Mouse (Mus musculus): ENCODE measurements around the gene Ecel1.

Gene Ecel1

GRCm38 (mm10) chr1:87156199-87156587 lies at the start of gene Ecel1:
Gene Ecel1 (minus strand): TSS chr1:87156521.
- no peak for DNase-seq

DNA sequence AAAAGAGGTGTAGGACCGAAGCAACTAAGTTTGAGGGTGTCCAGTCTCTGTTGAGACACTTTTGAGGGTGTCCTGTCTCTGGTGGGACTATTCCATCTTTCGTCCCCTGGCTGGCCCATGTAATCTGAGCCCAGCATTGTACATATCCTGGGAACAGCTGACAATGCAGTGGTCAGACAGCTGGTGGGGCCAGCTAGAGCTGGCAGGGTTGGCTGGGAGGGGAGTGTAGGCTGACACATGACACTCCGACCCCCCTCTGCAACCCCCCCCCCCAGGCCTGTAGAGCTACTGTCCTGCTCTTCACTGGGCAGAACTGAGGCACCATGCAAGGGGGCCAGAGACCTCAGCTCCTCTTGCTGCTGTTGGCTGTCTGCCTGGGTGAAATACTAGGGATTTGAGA lies 49.2 kb upstream of the Ecel1 start:
- no peak for DNase-seq

DNA sequence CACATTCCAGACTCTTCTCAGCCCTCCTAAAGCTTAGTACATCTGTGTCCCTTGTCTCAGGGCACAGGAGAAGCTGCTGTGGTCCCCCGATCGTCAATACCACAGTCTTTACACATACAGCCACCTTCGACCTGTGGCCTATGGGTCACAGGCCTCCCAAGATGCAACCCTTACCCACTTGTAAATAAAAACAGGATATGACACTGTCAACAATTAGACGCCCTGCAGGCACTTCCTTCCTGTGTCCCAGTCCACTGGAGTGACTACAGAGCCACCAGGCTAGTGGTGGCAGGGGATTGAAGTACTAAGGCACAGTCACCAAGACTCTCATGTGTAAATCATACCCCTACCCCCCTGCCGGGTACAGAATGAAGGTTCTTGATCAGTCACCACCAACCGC lies 48.7 kb upstream of the Ecel1 start:
- no peak for DNase-seq

DNA sequence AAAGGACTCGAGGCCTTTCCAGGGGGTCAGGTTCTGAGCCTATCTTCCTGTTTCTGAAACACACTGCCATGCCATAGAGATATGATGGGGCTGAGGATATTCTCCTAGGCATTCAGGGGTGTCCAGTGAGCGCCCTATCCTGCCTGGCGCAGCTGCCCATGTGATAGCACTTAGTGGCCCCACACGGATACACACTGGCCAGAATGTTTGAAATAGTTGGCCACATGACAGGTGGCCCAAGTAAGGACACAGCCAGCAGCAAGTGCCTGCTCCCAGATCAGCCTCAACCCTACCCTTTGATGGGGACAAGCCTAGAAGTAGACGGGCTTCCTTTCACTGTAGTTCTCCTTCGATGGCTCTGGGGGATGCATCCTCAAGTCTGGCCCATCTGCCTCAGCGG lies 48.1 kb upstream of the Ecel1 start, which contains the start of gene Chrng:
Gene Chrng (plus strand): TSS at position 193 of the 400 bp plus-strand sequence.
- DNase-seq: no peak

DNA sequence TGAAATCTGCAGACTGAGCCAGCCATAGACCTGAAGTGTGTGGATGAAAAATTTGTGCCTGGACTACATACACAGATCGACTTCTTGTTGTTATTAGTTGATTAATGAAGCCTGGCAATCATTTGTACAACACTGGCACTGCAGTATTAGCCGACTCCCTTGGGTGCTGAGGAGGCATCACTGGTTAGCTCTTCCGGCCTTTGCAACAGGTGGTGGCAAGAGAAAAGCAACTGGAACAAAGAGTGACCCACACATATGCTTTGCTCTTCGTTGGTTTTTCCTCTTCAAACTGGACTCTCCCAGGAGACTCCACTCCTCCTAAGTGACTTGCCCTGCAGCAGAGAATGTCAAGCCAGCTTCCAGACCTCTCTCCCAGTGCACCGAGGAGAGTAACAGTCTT lies 47.5 kb upstream of the Ecel1 start:
- DNase-seq: no peak

DNA sequence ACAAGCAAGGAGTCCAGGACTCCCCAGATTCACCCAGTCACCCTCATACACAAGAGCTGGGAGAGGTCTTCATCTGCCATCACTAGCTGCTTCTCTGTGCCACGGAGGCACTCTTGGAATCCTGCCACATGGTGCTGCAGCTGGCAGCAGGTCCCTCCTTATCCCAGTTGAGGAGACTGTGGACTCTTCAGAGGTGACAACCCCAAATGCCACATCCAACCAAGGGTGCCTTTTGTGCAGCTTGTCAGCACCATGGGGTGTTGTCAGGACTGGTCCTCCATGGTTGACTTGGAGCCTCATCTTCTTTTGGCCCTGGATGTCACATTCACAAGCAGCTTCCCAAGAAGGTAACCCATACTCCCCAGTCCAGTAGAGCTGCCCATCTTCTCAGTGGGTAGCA lies 45.5 kb upstream of the Ecel1 start:
- DNase-seq: no peak

DNA sequence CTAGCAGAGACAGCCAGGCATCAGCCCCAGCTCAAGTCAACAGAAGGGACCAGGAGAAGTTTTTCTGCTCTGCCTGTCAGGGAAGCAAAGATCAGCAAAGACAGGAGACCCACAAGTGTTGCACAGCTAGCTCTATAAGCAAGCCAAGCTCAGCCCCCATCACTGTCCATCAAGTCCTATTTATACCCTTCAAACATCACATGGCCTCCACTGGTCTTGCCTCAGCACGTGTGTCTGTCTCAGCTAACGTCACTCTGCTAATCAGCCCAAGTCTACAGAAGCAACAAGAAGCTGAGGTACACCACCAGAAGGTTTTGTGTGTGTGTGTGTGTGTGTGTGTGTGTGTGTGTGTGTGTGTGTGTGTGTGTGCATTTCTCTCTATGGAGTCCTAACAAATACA lies 44.5 kb upstream of the Ecel1 start:
- DNase-seq: no peak

GRCm38 (mm10) chr1:87198119-87199065 lies 42.1 kb upstream of the Ecel1 start:
- DNase-seq: no peak

- DNase-seq: no peak
Measured at GRCm38 (mm10) chr1:87197296-87197695, 41.0 kb upstream of the Ecel1 start.

DNA sequence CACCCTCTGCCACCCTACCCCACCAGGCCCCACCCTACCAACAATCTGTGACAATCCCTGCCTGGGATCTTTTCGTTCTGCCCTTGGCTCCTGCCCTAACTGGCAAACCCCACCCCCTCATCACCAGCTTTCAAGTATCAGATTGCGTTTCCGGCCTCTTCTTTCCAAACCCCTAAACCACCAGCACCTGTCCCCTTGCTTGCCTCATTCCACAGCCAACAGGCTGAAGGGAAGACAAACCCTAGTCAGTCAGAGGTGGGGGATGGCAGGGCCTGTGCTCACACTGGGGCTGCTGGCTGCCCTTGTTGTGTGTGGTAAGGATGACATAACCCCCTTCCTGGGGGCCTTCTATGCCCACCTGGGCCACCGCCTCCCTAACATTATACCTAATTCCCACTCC lies 34.1 kb upstream of the Ecel1 start, which contains the start of gene Chrnd:
Gene Chrnd (plus strand): TSS at position 179 of the 400 bp plus-strand sequence.
- no peak for DNase-seq

GRCm38 (mm10) chr1:87187037-87187355 lies 30.7 kb upstream of the Ecel1 start:
- no peak for DNase-seq

- no peak for DNase-seq
Measured at GRCm38 (mm10) chr1:87186261-87187036, 30.1 kb upstream of the Ecel1 start.

- DNase-seq: no peak
Measured at GRCm38 (mm10) chr1:87185526-87185925, 29.2 kb upstream of the Ecel1 start.

DNA sequence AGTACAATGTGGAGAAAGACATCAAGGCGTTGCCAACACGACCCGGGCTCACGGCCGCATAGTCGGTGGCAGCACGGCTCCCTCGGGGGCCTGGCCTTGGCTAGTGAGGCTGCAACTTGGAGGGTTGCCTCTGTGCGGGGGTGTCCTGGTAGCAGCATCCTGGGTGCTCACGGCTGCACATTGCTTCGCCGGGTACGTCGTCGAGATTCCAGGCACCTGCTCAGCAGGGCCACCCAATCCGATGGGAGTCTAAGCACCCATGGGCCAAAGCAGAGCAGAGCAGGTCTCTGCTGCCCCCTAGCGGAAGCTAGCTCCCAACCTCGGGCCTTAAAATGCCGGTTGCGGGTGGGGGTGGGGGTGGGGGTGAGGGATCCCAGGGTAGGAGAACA lies 28.4 kb upstream of the Ecel1 start:
- peak; percentile 94 for DNase-seq

- no peak for DNase-seq
Measured at GRCm38 (mm10) chr1:87183998-87184750, 27.9 kb upstream of the Ecel1 start.

DNA sequence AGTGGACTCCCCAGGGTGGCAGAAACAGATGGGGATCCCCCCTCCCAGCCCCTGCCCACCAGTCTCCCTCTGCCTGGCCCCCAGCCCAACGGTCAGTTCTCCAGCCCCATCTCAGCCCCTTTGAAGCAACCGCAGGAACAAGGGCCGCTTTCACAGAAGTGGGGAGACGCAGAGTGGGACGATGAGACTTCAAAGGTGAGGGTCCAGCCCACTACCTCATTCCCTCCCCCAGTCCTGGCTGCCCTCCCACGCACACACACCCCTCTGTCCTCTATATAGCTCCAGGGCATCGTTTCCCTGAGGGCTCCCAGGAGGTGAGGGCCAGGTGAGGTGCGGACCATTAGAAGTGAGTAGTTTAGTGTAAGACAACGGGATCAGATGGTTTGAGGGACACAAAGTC lies 26.7 kb upstream of the Ecel1 start, which contains the start of gene Prss56:
Gene Prss56 (plus strand): TSS at position 301 of the 400 bp plus-strand sequence.
- DNase-seq: no peak

GRCm38 (mm10) chr1:87180896-87181295 lies 24.6 kb upstream of the Ecel1 start:
- DNase-seq: no peak

DNA sequence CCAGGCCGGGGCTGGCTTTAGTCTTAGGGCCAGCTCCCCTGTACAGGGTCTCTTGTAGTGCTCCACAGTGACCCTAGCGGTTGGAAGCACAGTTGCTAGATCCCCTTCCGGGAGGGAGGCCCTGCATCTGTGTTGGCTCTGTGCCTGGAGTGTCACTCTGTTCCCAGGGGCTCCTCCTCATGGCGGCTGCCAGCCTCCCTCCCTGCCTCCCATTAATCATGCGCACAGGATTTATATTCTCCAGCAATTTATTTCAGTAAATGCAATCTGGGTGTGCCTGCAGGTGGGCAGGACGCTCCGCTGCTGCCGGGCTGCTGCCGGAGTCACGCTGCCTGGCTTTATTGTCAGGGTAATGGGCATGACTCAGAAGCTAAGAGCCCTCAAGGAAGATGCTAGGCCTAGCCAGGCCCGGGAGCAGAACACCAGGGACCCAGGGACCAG lies 19.6 kb upstream of the Ecel1 start:
- DNase-seq: peak; percentile 96

DNA sequence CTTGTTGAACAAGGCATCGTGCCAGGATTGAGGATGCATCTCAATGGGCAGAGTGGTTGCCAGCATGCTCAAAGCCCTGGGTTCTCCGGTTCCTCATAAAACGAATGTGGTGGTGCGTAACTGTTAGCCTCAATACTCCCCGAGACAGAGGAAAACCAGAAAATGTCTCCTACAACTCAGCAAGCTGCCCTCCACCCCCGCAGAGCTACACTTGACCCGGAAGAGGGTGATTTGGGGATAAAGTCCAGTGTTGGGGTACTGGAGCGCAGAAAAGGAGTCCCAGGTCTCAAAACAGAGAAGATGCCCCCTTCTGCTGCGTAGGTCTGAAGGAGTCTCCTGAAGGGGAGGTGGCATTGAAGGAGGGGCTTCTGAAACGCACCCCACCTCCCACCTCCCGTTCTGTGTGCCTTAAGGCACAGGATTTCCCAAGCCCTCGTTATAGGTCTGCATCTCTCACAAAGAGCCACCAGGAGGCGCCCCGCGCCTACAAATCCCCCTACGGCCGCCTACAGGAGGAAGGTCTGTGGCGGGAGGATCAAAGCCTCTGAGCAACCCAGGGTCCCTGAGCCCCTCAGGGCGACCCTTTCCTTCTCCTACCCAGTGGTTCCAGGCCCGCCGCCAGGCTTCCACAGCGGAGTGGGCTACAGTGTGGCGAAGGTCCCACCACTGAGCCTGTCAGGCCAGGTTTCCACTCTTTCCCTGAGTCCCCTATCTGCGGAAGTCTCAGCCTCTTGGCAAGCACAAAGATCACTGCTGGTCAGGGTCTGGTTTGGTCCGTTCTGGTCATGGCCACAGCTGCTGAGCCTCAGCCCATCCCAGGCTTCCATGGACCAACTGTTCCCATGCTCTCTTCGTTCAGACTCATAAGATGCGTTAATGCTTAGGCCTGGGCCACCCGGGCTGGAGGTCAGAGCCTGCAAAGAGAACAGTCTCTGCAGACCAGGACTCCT lies 18.0 kb upstream of the Ecel1 start:
- peak; percentile 94 for DNase-seq

DNA sequence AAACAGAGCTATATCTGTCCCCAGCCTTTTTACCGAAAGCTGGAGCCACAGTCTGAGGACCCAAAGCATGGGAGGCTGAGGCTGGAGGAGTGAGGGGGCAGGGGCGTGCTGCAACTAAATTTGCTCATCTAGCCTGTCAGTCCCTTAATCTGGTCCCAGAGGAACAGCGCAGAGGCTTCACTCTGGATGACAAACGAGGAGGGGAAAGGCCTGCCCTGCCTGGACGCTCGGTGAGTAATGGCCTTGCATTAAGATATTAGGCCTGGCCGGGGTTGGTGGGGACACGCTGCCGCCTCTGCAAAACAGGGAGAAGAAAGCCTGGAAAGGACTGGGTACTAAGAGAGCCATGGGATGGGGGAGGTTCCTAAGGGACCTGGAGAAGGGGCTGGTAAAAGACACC lies 16.0 kb upstream of the Ecel1 start:
- DNase-seq: no peak

DNA sequence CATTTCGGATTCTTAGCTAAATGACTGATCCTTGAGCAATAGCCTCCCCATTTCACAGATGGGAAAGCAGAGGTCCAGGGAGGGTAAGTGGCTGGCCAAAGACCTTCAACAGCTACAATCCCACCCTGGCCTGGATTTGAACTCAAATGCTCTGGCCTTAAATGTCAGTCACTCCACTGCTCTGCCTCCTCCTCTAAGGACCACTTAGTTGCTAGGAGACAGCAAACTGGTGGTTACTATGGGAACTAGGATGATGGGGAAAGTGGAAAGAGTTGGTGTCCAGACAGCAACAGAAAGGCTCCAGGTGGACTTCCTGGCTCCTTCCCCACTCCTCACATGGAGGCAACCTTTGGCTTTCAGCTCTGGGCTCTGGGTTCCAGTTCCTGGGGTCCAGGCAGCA lies 15.0 kb upstream of the Ecel1 start:
- DNase-seq: no peak

- DNase-seq: no peak
Measured at GRCm38 (mm10) chr1:87170458-87170857, 14.1 kb upstream of the Ecel1 start.

All from heart, adult 11 months (tissue).